Mouse (Mus musculus): ENCODE results near the gene Pck1.

Gene Pck1

GRCm38 (mm10) chr2:173151352-173151751 lies 1.5 kb upstream of the Pck1 start:
- DNase-seq: no peak

GRCm38 (mm10) chr2:173151784-173152284 lies 1.0 kb upstream of the Pck1 start:
- no peak for DNase-seq

- no peak for DNase-seq
These were observed 418 bp downstream of the Pck1 start for GRCm38 (mm10) chr2:173153266-173153665.

GRCm38 (mm10) chr2:173154513-173154912 lies 1.7 kb downstream of the Pck1 start:
- DNase-seq: no peak

GRCm38 (mm10) chr2:173154962-173155361 lies 2.1 kb downstream of the Pck1 start:
- no peak for DNase-seq

GRCm38 (mm10) chr2:173155907-173156306 lies 3.1 kb downstream of the Pck1 start:
- peak in 1 of 2 experiments; percentile 57 for DNase-seq

GRCm38 (mm10) chr2:173156923-173157322 lies 4.1 kb downstream of the Pck1 start:
- DNase-seq: no peak

GRCm38 (mm10) chr2:173157376-173157775 lies 4.5 kb downstream of the Pck1 start:
- peak in 1 of 2 experiments; percentile 29 for DNase-seq

- DNase-seq: no peak
These were observed 5.0 kb downstream of the Pck1 start for GRCm38 (mm10) chr2:173157871-173158270.

GRCm38 (mm10) chr2:173158390-173159055 lies 5.7 kb downstream of the Pck1 start:
- DNase-seq: peak in 1 of 2 experiments; percentile 64

- peak; percentile 78 to 95 for DNase-seq
These were observed 6.8 kb downstream of the Pck1 start for GRCm38 (mm10) chr2:173159354-173160311.

- peak; percentile 61 to 91 for DNase-seq
These were observed 10.5 kb downstream of the Pck1 start for GRCm38 (mm10) chr2:173163380-173163779.

- peak; percentile 78 to 87 for DNase-seq
These were observed 11.5 kb downstream of the Pck1 start for GRCm38 (mm10) chr2:173164358-173164757.

- DNase-seq: peak; percentile 61 to 87
These were observed 12.1 kb downstream of the Pck1 start for GRCm38 (mm10) chr2:173164946-173165345.

GRCm38 (mm10) chr2:173165357-173165756 lies 12.5 kb downstream of the Pck1 start:
- DNase-seq: no peak

- DNase-seq: peak in 1 of 2 experiments; percentile 46
These were observed 15.6 kb downstream of the Pck1 start for GRCm38 (mm10) chr2:173168411-173168851.

GRCm38 (mm10) chr2:173170081-173170480 lies 17.2 kb downstream of the Pck1 start:
- peak; percentile 84 to 94 for DNase-seq

GRCm38 (mm10) chr2:173170715-173171114 lies 17.9 kb downstream of the Pck1 start:
- peak in 1 of 2 experiments; percentile 61 for DNase-seq

GRCm38 (mm10) chr2:173171470-173171869 lies 18.6 kb downstream of the Pck1 start:
- peak; percentile 84 to 93 for DNase-seq

GRCm38 (mm10) chr2:173171956-173172355 lies 19.1 kb downstream of the Pck1 start:
- no peak for DNase-seq

GRCm38 (mm10) chr2:173172386-173172785 lies 19.5 kb downstream of the Pck1 start:
- DNase-seq: no peak

- no peak for DNase-seq
These were observed 20.2 kb downstream of the Pck1 start for GRCm38 (mm10) chr2:173173008-173173407.
